In genomic region chr11:3773782-3774462, GRCm38 (mm10) we compare ENCODE assay signal across 8 mouse cellular contexts.
DNase-seq lines count a peak whose midpoint lies in the region; ATAC-seq and TF ChIP-seq lines count a peak whose summit lies in the region.

No protein-coding gene starts in this region.

- peaks cover 37% of the 10 kb centered on the region for H3K27me3 ChIP-seq in heart, postnatal 0 days (ENCODE audit: control insufficient read depth, insufficient read depth, low read length)
- H3K27me3 ChIP-seq in forebrain, embryonic 15.5 days = peaks cover 12% of the 10 kb centered on the region; the same call in 1 of the 2 replicates
- H3K27me3 ChIP-seq in midbrain, embryonic 11.5 days (ENCODE audit: control insufficient read depth, insufficient read depth, low read length) = peaks cover 6% of the 10 kb centered on the region; the same call in 1 of the 2 replicates

- 0 out of 2 replicates have a peak overlapping the region, but pooled peaks have one; percentile 21 for H3K4me3 ChIP-seq in heart, postnatal 0 days (ENCODE audit: low read depth, low read length)
- H3K4me3 ChIP-seq in forebrain, embryonic 15.5 days = peak overlapping the region; percentile 52
- H3K4me3 ChIP-seq in midbrain, embryonic 11.5 days (ENCODE audit: low read depth, low read length) = peak overlapping the region; percentile 45

- no peaks in the 10 kb centered on the region for H3K9me3 ChIP-seq in heart, postnatal 0 days (replicated peaks; ENCODE audit: control insufficient read depth, low read length)
- no peaks in the 10 kb centered on the region for H3K9me3 ChIP-seq in forebrain, embryonic 15.5 days
- H3K9me3 ChIP-seq in midbrain, embryonic 11.5 days (ENCODE audit: control insufficient read depth, low read length) = no peaks in the 10 kb centered on the region

- ATAC-seq in heart, postnatal 0 days (ENCODE audit: insufficient read depth, low read depth) = no peak
- peak; percentile 15; the same call in 1 of the 2 replicates for ATAC-seq in forebrain, embryonic 15.5 days (replicated peaks)
- peak; percentile 64 for ATAC-seq in midbrain, embryonic 11.5 days (ENCODE audit: low FRiP score)

- H3K36me3 ChIP-seq in heart, postnatal 0 days (replicated peaks; ENCODE audit: control insufficient read depth, insufficient read depth, low read length) = no peaks in the 10 kb centered on the region
- no peaks in the 10 kb centered on the region for H3K36me3 ChIP-seq in forebrain, embryonic 15.5 days
- no peaks in the 10 kb centered on the region for H3K36me3 ChIP-seq in midbrain, embryonic 11.5 days (ENCODE audit: control insufficient read depth, insufficient read depth, low read length)

- H3K4me1 ChIP-seq in heart, postnatal 0 days (ENCODE audit: control insufficient read depth, insufficient read depth) = no peaks in the 10 kb centered on the region
- peaks cover 13% of the 10 kb centered on the region for H3K4me1 ChIP-seq in forebrain, embryonic 15.5 days
- H3K4me1 ChIP-seq in midbrain, embryonic 11.5 days (ENCODE audit: control insufficient read depth, insufficient read depth, low read length) = peaks cover 5% of the 10 kb centered on the region

- TF ChIP-seq EP300 in heart, postnatal 0 days (IDR thresholded peaks at IDR 0.05; ENCODE audit: low read depth) = no peak

- no peak for DNase-seq in heart, postnatal 0 days (ENCODE audit: low spot score)
- no peak for DNase-seq in heart, adult 9 months (ENCODE audit: low spot score in 2 of 2)
- DNase-seq in brain, adult 2 months (ENCODE audit: low read depth, low spot score) = peak; percentile 76
- DNase-seq in midbrain, embryonic 11.5 days (ENCODE audit: low spot score, missing footprints) = peak; percentile 92
- no peak for DNase-seq in ovary, postnatal 36 days (ENCODE audit: low spot score)
- no peak for DNase-seq in testis, postnatal 14 days (ENCODE audit: low spot score)
- no peak for DNase-seq in frontal cortex, postnatal 14 days (ENCODE audit: low spot score in 2 of 2)

- no peak for TF ChIP-seq CTCF in heart, postnatal 0 days (IDR thresholded peaks at IDR 0.05; ENCODE audit: low read depth)

- no peak overlapping the region for H3K9ac ChIP-seq in heart, postnatal 0 days (replicated peaks; ENCODE audit: low read depth, low read length)
- H3K9ac ChIP-seq in forebrain, embryonic 15.5 days (replicated peaks) = peak overlapping the region; percentile 66
- H3K9ac ChIP-seq in midbrain, embryonic 11.5 days (ENCODE audit: low read length) = peak overlapping the region; percentile 70

- no peak overlapping the region for H3K27ac ChIP-seq in heart, postnatal 0 days (ENCODE audit: low read depth)
- H3K27ac ChIP-seq in forebrain, embryonic 15.5 days (replicated peaks) = peak overlapping the region; percentile 39
- peak overlapping the region; percentile 30; the same call in 1 of the 2 replicates for H3K27ac ChIP-seq in midbrain, embryonic 11.5 days (ENCODE audit: low read depth, low read length)

- 36% methylated on average over 6 of the region's 6 CpGs for WGBS in heart, postnatal 0 days
- WGBS in forebrain, embryonic 15.5 days = 39% methylated on average over 6 of the region's 6 CpGs
- 32% methylated on average over 6 of the region's 6 CpGs for WGBS in midbrain, embryonic 11.5 days

- 0 out of 2 replicates have a peak overlapping the region, but pooled peaks have one; percentile 36 for H3K4me2 ChIP-seq in heart, postnatal 0 days (ENCODE audit: low read depth, low read length)
- H3K4me2 ChIP-seq in forebrain, embryonic 15.5 days (replicated peaks) = peak overlapping the region; percentile 79
- peak overlapping the region; percentile 85 for H3K4me2 ChIP-seq in midbrain, embryonic 11.5 days

Comparison
In these comparisons a context has a peak if more than half of its experiments do, and no peak if none do; other contexts are left out.
1. DNase-seq: peak in brain, adult 2 months (single experiment) and midbrain, embryonic 11.5 days (single experiment); none in heart, postnatal 0 days (single experiment), heart, adult 9 months (0 of 2), ovary, postnatal 36 days (single experiment), testis, postnatal 14 days (single experiment) and frontal cortex, postnatal 14 days (0 of 2).
2. Peak in every context shown above with its lines, with median percentiles within 50 percentile points of each other: H3K4me2 ChIP-seq and H3K4me3 ChIP-seq.